In the genomic region with DNA sequence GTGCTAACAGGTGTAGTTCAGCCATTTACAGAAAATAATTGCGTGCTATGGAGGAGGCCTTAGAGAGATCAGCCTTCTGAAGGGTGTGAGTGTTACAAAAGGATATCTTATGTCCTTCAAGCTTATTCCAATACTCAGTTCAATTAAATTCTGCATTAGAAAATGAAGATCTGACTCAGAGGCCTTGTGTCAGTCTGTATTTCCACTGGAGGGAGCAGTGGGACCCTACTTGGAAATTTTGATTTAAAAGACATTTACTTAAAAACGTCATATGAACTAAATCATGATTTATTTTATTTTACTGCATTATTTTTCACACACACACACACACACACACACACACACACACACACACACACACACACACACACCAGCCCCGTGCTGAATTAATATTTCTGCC, we compare ENCODE assay signal across 26 mouse cellular contexts.
DNase-seq lines count a peak whose midpoint lies in the region; ATAC-seq and TF ChIP-seq lines count a peak whose summit lies in the region.
"Had no signal": no experiment of that assay in that cellular context is flagged by ENCODE, and none has a peak within 500 bp of the region (broad histone marks: within the 10 kb centered on the region; RNA-seq: fewer than 3 reads in every experiment).

No protein-coding gene starts in this region.

- peak; percentile 44 for TF ChIP-seq CTCF in left cerebral cortex, adult 2 months (IDR thresholded peaks at IDR 0.05)
- peak; percentile 6; the same call in 1 of the 2 replicates for TF ChIP-seq CTCF in cortical plate, adult 2 months (IDR thresholded peaks at IDR 0.05; ENCODE audit: extremely low read depth, insufficient read depth, low read length)

- H3K27me3 ChIP-seq in forebrain, embryonic 14.5 days (replicated peaks; ENCODE audit: control insufficient read depth, insufficient read depth, low read length), result no peaks in the 10 kb centered on the region
- H3K27me3 ChIP-seq in forebrain, embryonic 16.5 days (replicated peaks; ENCODE audit: control insufficient read depth, insufficient read depth, low read length), result no peaks in the 10 kb centered on the region
- H3K27me3 ChIP-seq in heart, embryonic 10.5 days (ENCODE audit: insufficient read depth, poor library complexity, severe bottlenecking), result no peaks in the 10 kb centered on the region
- H3K27me3 ChIP-seq: forebrain, embryonic 15.5 days; hindbrain, embryonic 12.5 days; liver, embryonic 12.5 days; midbrain, embryonic 13.5 days; neural tube, embryonic 15.5 days had no signal

- no peak overlapping the region for H3K4me3 ChIP-seq in forebrain, embryonic 14.5 days (ENCODE audit: low read depth, low read length)
- H3K4me3 ChIP-seq in forebrain, embryonic 16.5 days (replicated peaks; ENCODE audit: low read length), result no peak overlapping the region
- H3K4me3 ChIP-seq in left cerebral cortex, adult 2 months, result no peak overlapping the region
- H3K4me3 ChIP-seq in cortical plate, adult 2 months (ENCODE audit: insufficient read depth, low read length), result no peak overlapping the region
- H3K4me3 ChIP-seq in heart, embryonic 10.5 days, result no peak overlapping the region
- H3K4me3 ChIP-seq: forebrain, embryonic 15.5 days; hindbrain, embryonic 12.5 days; liver, embryonic 12.5 days; midbrain, embryonic 13.5 days; neural tube, embryonic 15.5 days had no signal

- H3K9me3 ChIP-seq in forebrain, embryonic 14.5 days (replicated peaks; ENCODE audit: control insufficient read depth, low read length), result no peaks in the 10 kb centered on the region
- no peaks in the 10 kb centered on the region for H3K9me3 ChIP-seq in forebrain, embryonic 16.5 days (ENCODE audit: control insufficient read depth, low read length)
- no peaks in the 10 kb centered on the region for H3K9me3 ChIP-seq in heart, embryonic 10.5 days
- H3K9me3 ChIP-seq: forebrain, embryonic 15.5 days; hindbrain, embryonic 12.5 days; liver, embryonic 12.5 days; midbrain, embryonic 13.5 days; neural tube, embryonic 15.5 days had no signal

- no peak overlapping the region for H3K4me2 ChIP-seq in forebrain, embryonic 14.5 days (ENCODE audit: low read length)
- H3K4me2 ChIP-seq in forebrain, embryonic 16.5 days (ENCODE audit: low read length), result no peak overlapping the region
- H3K4me2 ChIP-seq: forebrain, embryonic 15.5 days; hindbrain, embryonic 12.5 days; liver, embryonic 12.5 days; midbrain, embryonic 13.5 days; neural tube, embryonic 15.5 days had no signal

- H3K27ac ChIP-seq in forebrain, embryonic 14.5 days (ENCODE audit: low read depth, low read length), result no peak overlapping the region
- H3K27ac ChIP-seq in forebrain, embryonic 16.5 days (ENCODE audit: low read length), result no peak overlapping the region
- no peak overlapping the region for H3K27ac ChIP-seq in left cerebral cortex, adult 2 months
- H3K27ac ChIP-seq in cortical plate, adult 2 months (ENCODE audit: insufficient read depth, low read length), result no peak overlapping the region
- H3K27ac ChIP-seq in heart, embryonic 10.5 days, result no peak overlapping the region
- H3K27ac ChIP-seq: forebrain, embryonic 15.5 days; hindbrain, embryonic 12.5 days; liver, embryonic 12.5 days; midbrain, embryonic 13.5 days; neural tube, embryonic 15.5 days; stomach, postnatal 0 days had no signal

- H3K4me1 ChIP-seq in forebrain, embryonic 14.5 days (ENCODE audit: control insufficient read depth, insufficient read depth, low read length), result no peaks in the 10 kb centered on the region
- no peaks in the 10 kb centered on the region for H3K4me1 ChIP-seq in forebrain, embryonic 16.5 days (replicated peaks; ENCODE audit: control insufficient read depth, insufficient read depth, low read length)
- no peaks in the 10 kb centered on the region for H3K4me1 ChIP-seq in cortical plate, adult 2 months (ENCODE audit: control insufficient read depth, insufficient read depth, low read length)
- no peaks in the 10 kb centered on the region for H3K4me1 ChIP-seq in heart, embryonic 10.5 days
- H3K4me1 ChIP-seq: forebrain, embryonic 15.5 days; hindbrain, embryonic 12.5 days; liver, embryonic 12.5 days; midbrain, embryonic 13.5 days; neural tube, embryonic 15.5 days had no signal

- ATAC-seq in forebrain, embryonic 14.5 days, result no peak
- no peak for ATAC-seq in forebrain, embryonic 16.5 days
- ATAC-seq: forebrain, embryonic 15.5 days; intestine, postnatal 0 days; liver, embryonic 12.5 days; liver, postnatal 0 days; midbrain, embryonic 13.5 days had no signal

- H3K9ac ChIP-seq in forebrain, embryonic 14.5 days (ENCODE audit: low read length), result no peak overlapping the region
- no peak overlapping the region for H3K9ac ChIP-seq in forebrain, embryonic 16.5 days (replicated peaks; ENCODE audit: low read depth, low read length)
- H3K9ac ChIP-seq: forebrain, embryonic 15.5 days; hindbrain, embryonic 12.5 days; liver, embryonic 12.5 days; liver, postnatal 0 days; midbrain, embryonic 13.5 days; neural tube, embryonic 15.5 days had no signal

- TF ChIP-seq POLR2A in cortical plate, adult 2 months (IDR thresholded peaks at IDR 0.05; ENCODE audit: extremely low read depth, insufficient read depth, low read length), result no peak

- H3K36me3 ChIP-seq in forebrain, embryonic 14.5 days (ENCODE audit: control insufficient read depth, insufficient read depth, low read length), result no peaks in the 10 kb centered on the region
- H3K36me3 ChIP-seq in forebrain, embryonic 16.5 days (ENCODE audit: control insufficient read depth, insufficient read depth), result no peaks in the 10 kb centered on the region
- no peaks in the 10 kb centered on the region for H3K36me3 ChIP-seq in heart, embryonic 10.5 days
- H3K36me3 ChIP-seq: forebrain, embryonic 15.5 days; hindbrain, embryonic 12.5 days; liver, embryonic 12.5 days; midbrain, embryonic 13.5 days; neural tube, embryonic 15.5 days had no signal

- DNase-seq in forebrain, embryonic 14.5 days (ENCODE audit: low spot score), result peak; percentile 14
- DNase-seq in left cerebral cortex, adult 2 months (ENCODE audit: extremely low spot score in 1 of 2, low spot score in 2 of 2), result no peak
- DNase-seq in left cerebral cortex, adult 11 months (ENCODE audit: low spot score), result no peak
- peak; percentile 28 for DNase-seq in adipocyte (ENCODE audit: low spot score)
- DNase-seq in heart, embryonic 10.5 days (ENCODE audit: low spot score), result no peak
- DNase-seq: adrenal gland, adult 2 months; adrenal gland, postnatal 36 days; cerebellum, adult 11 months; cerebellum, postnatal 25 days; gastrocnemius, postnatal 10 days; heart, postnatal 14 days; kidney, postnatal 14 days; left cerebral cortex, postnatal 4 days; liver, postnatal 0 days; lung, postnatal 36 days; thymus, adult 2 months; thymus, postnatal 36 days had no signal

- intact Hi-C loops in left cerebral cortex, adult 2 months (cut with DNase I), result no loop called here

- WGBS in forebrain, embryonic 14.5 days, result 76% methylated on average over 3 of the region's 3 CpGs
- WGBS in forebrain, embryonic 16.5 days, result 59% methylated on average over 3 of the region's 3 CpGs
- 50% methylated on average over 3 of the region's 3 CpGs for WGBS in heart, embryonic 10.5 days

Comparison
In these comparisons a context has a peak if more than half of its experiments do, and no peak if none do; other contexts are left out.
1. DNase-seq: peak in forebrain, embryonic 14.5 days (single experiment) and adipocyte (single experiment); none in left cerebral cortex, adult 2 months (0 of 2), left cerebral cortex, adult 11 months (single experiment) and heart, embryonic 10.5 days (single experiment).